Mouse (Mus musculus) brown adipose tissue, adult 24 weeks (tissue): ENCODE measurements around the gene Pm20d2. TPM values are rescaled to one million over a fixed set of nuclear protein-coding genes. Genes with fewer than 3 reads are reported as not detected.
A peak's percentile ranks its signal among the peaks of the same experiment; 100 is the strongest.

Experiments
- H3K27ac ChIP-seq: fragments of 200-500 bp; replicated peaks from 2 replicates; pipeline ENCODE4 v1.5.1; 2012; ENCODE audit warnings: low read depth, mild to moderate bottlenecking, low read length
- H3K4me1 ChIP-seq: fragments of 200-500 bp; 2 replicates; pipeline ENCODE4 v1.6.1; 2012; ENCODE audit warnings: low read length, mixed read lengths; ENCODE audit not compliant: control insufficient read depth, insufficient read depth, insufficient read length
- H3K4me3 ChIP-seq: fragments of 200-500 bp; 2 replicates; pipeline ENCODE4 v1.5.1; 2012; ENCODE audit warnings: low read depth, mild to moderate bottlenecking, low read length, moderate library complexity; ENCODE audit not compliant: insufficient read depth
- polyA plus RNA-seq: library from polyadenylated mRNA; stranded (reverse); fragments of >200 nt; gene quantifications from 2 replicates; pipeline ENCODE4 v1.2.4, GENCODE M21; 2012; ENCODE audit not compliant: missing spikeins, insufficient read depth, insufficient read length

Gene Pm20d2
- 3.4 and 5.0 TPM in 2 replicates for polyA plus RNA-seq

GRCm38 (mm10) chr4:33189735-33190036 is at the start of gene Pm20d2:
TSS of gene Pm20d2 (minus strand) at chr4:33189737.
- Histone ChIP-seq H3K27ac (peak within 1 kb of the TSS; percentile 37; the same call in 1 of the 2 replicates), H3K4me3 (peak within 1 kb of the TSS; percentile 68), H3K4me1 (no peaks in the 10 kb centered on the region)

- Histone ChIP-seq H3K4me3 (no peak overlapping the region), H3K27ac (no peak overlapping the region), H3K4me1 (no peaks in the 10 kb centered on the region)
Measured at GRCm38 (mm10) chr4:33230881-33231280, 41.3 kb upstream of the Pm20d2 start.

- no peaks in the 10 kb centered on the region for H3K4me1 ChIP-seq
Measured at GRCm38 (mm10) chr4:33229639-33230038, 40.1 kb upstream of the Pm20d2 start.

GRCm38 (mm10) chr4:33227164-33227563 is 37.6 kb upstream of the Pm20d2 start:
- no peak overlapping the region for H3K4me3 ChIP-seq
- H3K27ac ChIP-seq, result no peak overlapping the region
- H3K4me1 ChIP-seq, result no peaks in the 10 kb centered on the region

More at GRCm38 (mm10) chr4:33229639-33230038, 40.1 kb upstream of the Pm20d2 start:
- Histone ChIP-seq H3K4me3 (no peak overlapping the region), H3K27ac (no peak overlapping the region)

- H3K27ac ChIP-seq, result no peak overlapping the region
- H3K4me3 ChIP-seq, result no peak overlapping the region
- no peaks in the 10 kb centered on the region for H3K4me1 ChIP-seq
Measured at GRCm38 (mm10) chr4:33224003-33224675, 34.6 kb upstream of the Pm20d2 start.

GRCm38 (mm10) chr4:33221847-33222246 is 32.3 kb upstream of the Pm20d2 start:
- H3K4me1 ChIP-seq, result no peaks in the 10 kb centered on the region
- no peak overlapping the region for H3K27ac ChIP-seq
- H3K4me3 ChIP-seq, result no peak overlapping the region

GRCm38 (mm10) chr4:33208881-33209841 is 19.6 kb upstream of the Pm20d2 start, which contains the start of gene Srsf12:
TSS of gene Srsf12 (plus strand) at chr4:33208991.
- Histone ChIP-seq H3K4me1 (no peaks in the 10 kb centered on the region), H3K27ac (no peak within 1 kb of the TSS), H3K4me3 (peak within 1 kb of the TSS; percentile 44)

GRCm38 (mm10) chr4:33207551-33207950 is 18.0 kb upstream of the Pm20d2 start:
- Histone ChIP-seq H3K4me3 (no peak overlapping the region), H3K27ac (no peak overlapping the region), H3K4me1 (no peaks in the 10 kb centered on the region)

GRCm38 (mm10) chr4:33204682-33205081 is 15.1 kb upstream of the Pm20d2 start:
- Histone ChIP-seq H3K4me3 (no peak overlapping the region), H3K4me1 (no peaks in the 10 kb centered on the region)

GRCm38 (mm10) chr4:33198117-33198516 is 8.6 kb upstream of the Pm20d2 start:
- H3K4me1 ChIP-seq, result no peaks in the 10 kb centered on the region
- no peak overlapping the region for H3K4me3 ChIP-seq
- no peak overlapping the region for H3K27ac ChIP-seq

More at GRCm38 (mm10) chr4:33204682-33205081, 15.1 kb upstream of the Pm20d2 start:
- no peak overlapping the region for H3K27ac ChIP-seq

GRCm38 (mm10) chr4:33188781-33189734 is 479 bp downstream of the Pm20d2 start:
- H3K27ac ChIP-seq, result peak overlapping the region; percentile 37; the same call in 1 of the 2 replicates

GRCm38 (mm10) chr4:33188164-33188563 is 1.4 kb downstream of the Pm20d2 start:
- H3K4me1 ChIP-seq, result no peaks in the 10 kb centered on the region
- peak overlapping the region; percentile 3; the same call in 1 of the 2 replicates for H3K4me3 ChIP-seq
- no peak overlapping the region for H3K27ac ChIP-seq

More at GRCm38 (mm10) chr4:33188781-33189734, 479 bp downstream of the Pm20d2 start:
- H3K4me3 ChIP-seq, result peak overlapping the region; percentile 68
- H3K4me1 ChIP-seq, result no peaks in the 10 kb centered on the region

- Histone ChIP-seq H3K4me1 (no peaks in the 10 kb centered on the region), H3K27ac (no peak overlapping the region), H3K4me3 (no peak overlapping the region)
Measured at GRCm38 (mm10) chr4:33183477-33183876, 6.1 kb downstream of the Pm20d2 start.
